Mouse (Mus musculus) MEL (cell line): ENCODE data around the gene Zfp108.

Experiments
- CTCF ChIP-seq, 3 experiments: IDR thresholded peaks in 2 of 3; conservative IDR thresholded peaks in 1 of 3; 2 replicates each; pipeline ENCODE4 v1.5.1; 2011 to 2012; ENCODE audit warnings: low read length in 3 of 3, low read depth in 2 of 3, mild to moderate bottlenecking in 2 of 3, improper control_type of control experiment in 1 of 3, inconsistent platforms in 1 of 3, mixed read lengths in 1 of 3, moderate library complexity in 1 of 3; ENCODE audit not compliant: control insufficient read depth in 1 of 3, insufficient read depth in 1 of 3, poor library complexity in 1 of 3, severe bottlenecking in 1 of 3
- GATA1 ChIP-seq: IDR thresholded peaks from 2 replicates; pipeline ENCODE4 v1.6.1; 2011; ENCODE audit warnings: low read depth, low read length, improper control_type of control experiment
- MEF2A ChIP-seq: IDR thresholded peaks from 2 replicates; pipeline ENCODE4 v1.6.1; 2014; ENCODE audit warnings: low read depth, mild to moderate bottlenecking, inconsistent platforms, low read length, improper control_type of control experiment; ENCODE audit not compliant: poor library complexity, insufficient replicate concordance, severe bottlenecking; ENCODE audit errors: extremely low read depth
- POLR2A ChIP-seq, 2 experiments: IDR thresholded peaks; 2 replicates each; pipeline ENCODE4 v1.6.1; 2011 to 2012; ENCODE audit warnings: low read length in 2 of 2, mild to moderate bottlenecking in 2 of 2, control low read depth in 1 of 2, improper control_type of control experiment in 1 of 2, low read depth in 1 of 2, moderate library complexity in 1 of 2; ENCODE audit not compliant: control insufficient read depth in 1 of 2, insufficient read depth in 1 of 2, poor library complexity in 1 of 2
- RCOR1 ChIP-seq: IDR thresholded peaks from 2 replicates; pipeline ENCODE4 v1.6.1; 2012; ENCODE audit warnings: low read depth, mild to moderate bottlenecking, inconsistent platforms, low read length, improper control_type of control experiment

- TF ChIP-seq CTCF (IDR thresholded peaks at IDR 0.05 in 2 of 3, conservative IDR thresholded peaks at IDR 0.05 in 1 of 3; ENCODE audit: control insufficient read depth in 1 of 3, insufficient read depth in 1 of 3, low read depth in 2 of 3, low read length in 3 of 3, poor library complexity in 1 of 3, severe bottlenecking in 1 of 3) (no peak), POLR2A (IDR thresholded peaks at IDR 0.05; ENCODE audit: control insufficient read depth in 1 of 2, insufficient read depth in 1 of 2, low read depth in 1 of 2, low read length in 2 of 2, poor library complexity in 1 of 2) (no peak), GATA1 (no peak), MEF2A (no peak), RCOR1 (no peak)
Observed at GRCm38 (mm10) chr7:24299823-24300481, 45.4 kb downstream of the Zfp108 start.
